Mouse (Mus musculus) ES-E14 (cell line): Measurements from ENCODE around the gene Asic2. TPM values are rescaled to one million over a fixed set of nuclear protein-coding genes. Genes with fewer than 3 reads are reported as not detected.
A peak's percentile ranks its signal among the peaks of the same experiment; 100 is the strongest.

Source experiments
- DNase-seq: peaks from one replicate; pipeline ENCODE4 v3.0.0-alpha.2; 2013; ENCODE audit warnings: low read depth, low spot score
- H3K27ac ChIP-seq: 2 replicates; pipeline ENCODE4 v1.5.1; 2012; ENCODE audit warnings: low read depth, mild to moderate bottlenecking, low read length, moderate library complexity, mixed read lengths; ENCODE audit not compliant: poor library complexity, insufficient read depth, severe bottlenecking
- H3K36me3 ChIP-seq: 2 replicates; pipeline ENCODE4 v1.6.1; 2012; ENCODE audit warnings: mild to moderate bottlenecking, low read length, moderate library complexity, mixed read lengths; ENCODE audit not compliant: control insufficient read depth, poor library complexity, insufficient read depth, severe bottlenecking
- H3K4me1 ChIP-seq, 2 experiments: fragments of 150-350 bp in 1 of 2; sonication (generic) in 1 of 2; 2 replicates each; pipeline ENCODE4 v1.6.1; 2012; ENCODE audit warnings: low read length in 2 of 2, mild to moderate bottlenecking in 1 of 2, mixed read lengths in 1 of 2; ENCODE audit not compliant: control insufficient read depth in 2 of 2, insufficient read depth in 2 of 2, poor library complexity in 1 of 2
- H3K4me3 ChIP-seq, 2 experiments: fragments of 150-350 bp in 1 of 2; sonication (generic) in 1 of 2; 2 replicates each; pipeline ENCODE4 v1.5.1; 2012; ENCODE audit warnings: low read length in 2 of 2, low read depth in 1 of 2, mild to moderate bottlenecking in 1 of 2, mixed read lengths in 1 of 2; ENCODE audit not compliant: insufficient read depth in 1 of 2, poor library complexity in 1 of 2, severe bottlenecking in 1 of 2
- H3K9ac ChIP-seq: 2 replicates; pipeline ENCODE4 v1.6.1; 2012; ENCODE audit warnings: low read depth, mild to moderate bottlenecking, low read length, mixed read lengths; ENCODE audit not compliant: poor library complexity, insufficient read depth, severe bottlenecking
- H3K9me3 ChIP-seq: fragments of 150-350 bp; sonication (generic); 2 replicates; pipeline ENCODE4 v1.6.1; 2012; ENCODE audit warnings: low read depth, mild to moderate bottlenecking, low read length; ENCODE audit not compliant: control insufficient read depth, insufficient read depth
- CHD2 ChIP-seq: IDR thresholded peaks from 2 replicates; pipeline ENCODE4 v1.6.1; 2014; ENCODE audit warnings: mild to moderate bottlenecking, low read depth, low read length, inconsistent platforms
- HCFC1 ChIP-seq: IDR thresholded peaks from 2 replicates; pipeline ENCODE4 v1.6.1; 2012; ENCODE audit warnings: low read length, inconsistent platforms, borderline replicate concordance; ENCODE audit not compliant: insufficient read depth
- MAFK ChIP-seq: IDR thresholded peaks from 2 replicates; pipeline ENCODE4 v1.6.1; 2014; ENCODE audit warnings: mild to moderate bottlenecking, low read depth, low read length, inconsistent platforms; ENCODE audit not compliant: insufficient read depth
- ZC3H11A ChIP-seq: IDR thresholded peaks from 2 replicates; pipeline ENCODE4 v1.6.1; 2012; ENCODE audit warnings: low read depth, mild to moderate bottlenecking, inconsistent platforms, low read length, borderline replicate concordance
- ZNF384 ChIP-seq: IDR thresholded peaks from 2 replicates; pipeline ENCODE4 v1.6.1; 2012; ENCODE audit warnings: low read depth, low read length, inconsistent platforms
- in situ Hi-C, 2 experiments: fragments of 600-800 bp; cut with MboI; formaldehyde crosslinking; loops; one replicate each; pipeline ENCODE4 v1.15.1; 2025; ENCODE audit warnings: low sequenced_read_pairs in 2 of 2, inconsistent platforms in 1 of 2; ENCODE audit not compliant: unreplicated experiment in 2 of 2
- total RNA-seq: library from RNA; depleted of rRNA; stranded (reverse); fragments of 300-350 nt; gene quantifications from 2 replicates; pipeline ENCODE4 v1.2.3, GENCODE M21; 2012

Asic2 gene
- total RNA-seq, 1 experiment: 0.13 TPM

DNA sequence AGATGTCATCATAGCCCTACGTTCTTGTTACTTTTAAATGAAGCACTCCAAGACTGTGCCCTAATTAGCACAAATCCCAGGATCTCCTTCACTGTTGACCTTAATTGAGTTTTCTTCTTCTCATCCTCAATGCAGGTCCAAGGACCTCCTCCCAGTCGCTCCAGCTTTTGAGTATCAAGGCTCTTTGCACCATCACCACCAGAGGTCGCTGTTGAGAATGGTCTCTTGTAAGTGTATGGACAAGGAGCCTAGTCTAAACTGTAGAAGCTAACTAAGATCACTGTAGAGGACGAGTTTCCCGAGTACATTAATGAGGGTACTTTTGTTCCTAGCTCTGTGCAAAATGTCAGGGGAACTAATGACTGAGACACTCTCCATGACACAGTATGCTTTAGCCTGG is 14.9 kb upstream of the Asic2 start:
- in situ Hi-C loops: loop anchor here (10.0 to 25.0 kb wide), 2 partner anchors 202 to 204 kb away; no protein-coding TSS in a partner anchor
- no peaks in the 10 kb centered on the region for H3K36me3 ChIP-seq
- no peak overlapping the region for H3K27ac ChIP-seq
- peak; percentile 73 for DNase-seq
- no peak overlapping the region for H3K4me3 ChIP-seq
- H3K9me3 ChIP-seq: no peaks in the 10 kb centered on the region
- TF ChIP-seq HCFC1 (no peak), MAFK (no peak), ZNF384 (no peak), ZC3H11A (peak; percentile 33; the same call in 1 of the 2 replicates), CHD2 (no peak)
- no peaks in the 10 kb centered on the region for H3K4me1 ChIP-seq
- H3K9ac ChIP-seq: no peak overlapping the region

GRCm38 (mm10) chr11:81982191-81982590 is 13.9 kb upstream of the Asic2 start:
- Histone ChIP-seq H3K9me3 (no peaks in the 10 kb centered on the region), H3K4me3 (no peak overlapping the region), H3K27ac (no peak overlapping the region), H3K4me1 (no peaks in the 10 kb centered on the region), H3K36me3 (no peaks in the 10 kb centered on the region), H3K9ac (no peak overlapping the region)
- no peak for DNase-seq
- in situ Hi-C loops: loop anchor here (10.0 to 25.0 kb wide), 2 partner anchors 203 to 205 kb away; no protein-coding TSS in a partner anchor
- no peak for TF ChIP-seq MAFK
- TF ChIP-seq ZC3H11A: no peak
- no peak for TF ChIP-seq HCFC1
- no peak for TF ChIP-seq CHD2
- no peak for TF ChIP-seq ZNF384

DNA sequence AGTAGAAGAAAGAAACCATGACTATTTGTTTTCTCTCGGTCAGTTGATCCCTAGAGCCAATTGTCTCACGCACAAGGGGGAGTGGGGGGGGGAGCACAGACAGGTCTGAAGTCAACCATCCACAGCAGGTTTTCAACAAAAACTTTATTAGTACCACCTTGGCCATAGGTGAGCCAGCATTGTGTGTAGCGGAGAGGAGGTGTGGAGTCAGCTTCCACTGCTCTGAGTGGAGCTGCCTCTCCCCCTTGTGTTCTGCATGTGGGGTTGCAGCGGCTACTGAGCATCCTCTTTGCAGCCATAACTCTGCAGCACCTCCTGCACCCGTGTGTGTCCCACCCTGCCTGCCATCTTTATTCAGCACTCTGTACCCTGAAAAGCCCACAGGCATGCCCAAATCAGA is 6.3 kb upstream of the Asic2 start:
- no peaks in the 10 kb centered on the region for H3K9me3 ChIP-seq
- in situ Hi-C loops: no loop called here
- no peak overlapping the region for H3K27ac ChIP-seq
- TF ChIP-seq HCFC1: no peak
- no peak for TF ChIP-seq MAFK
- no peak for TF ChIP-seq ZNF384
- no peak for TF ChIP-seq CHD2
- TF ChIP-seq ZC3H11A: no peak; the same call in 1 of the 2 replicates
- no peaks in the 10 kb centered on the region for H3K36me3 ChIP-seq
- H3K9ac ChIP-seq: no peak overlapping the region
- no peaks in the 10 kb centered on the region; a peak in 1 of 4 replicates for H3K4me1 ChIP-seq
- no peak overlapping the region for H3K4me3 ChIP-seq
- no peak for DNase-seq

DNA sequence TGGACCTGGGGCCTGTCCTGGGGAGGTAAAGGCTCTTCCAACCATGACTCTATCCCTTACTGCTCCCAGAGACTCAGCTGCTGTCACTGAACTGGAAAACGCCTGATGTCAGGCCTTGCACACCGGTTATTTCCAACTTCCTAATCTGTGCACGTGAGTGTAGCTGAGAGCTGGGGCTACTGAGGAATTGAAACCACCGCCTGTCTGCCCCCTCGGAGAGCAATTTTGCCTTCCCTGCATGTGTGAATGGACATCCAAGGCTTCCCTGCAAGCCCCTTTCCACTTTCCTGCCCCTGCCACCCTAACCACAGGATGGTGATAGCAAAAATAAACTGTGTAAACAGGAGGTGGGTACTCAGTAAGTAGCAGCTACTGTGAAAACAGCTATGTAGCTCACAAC is 5.4 kb upstream of the Asic2 start:
- TF ChIP-seq HCFC1 (no peak), MAFK (no peak), ZNF384 (no peak), ZC3H11A (no peak)
- H3K27ac ChIP-seq: no peak overlapping the region
- H3K9ac ChIP-seq: no peak overlapping the region
- no peaks in the 10 kb centered on the region for H3K9me3 ChIP-seq
- DNase-seq: no peak
- no peak overlapping the region for H3K4me3 ChIP-seq
- no peaks in the 10 kb centered on the region for H3K36me3 ChIP-seq
- in situ Hi-C loops: no loop called here
- H3K4me1 ChIP-seq: no peaks in the 10 kb centered on the region; a peak in 1 of 4 replicates

GRCm38 (mm10) chr11:81972044-81972443 is 3.8 kb upstream of the Asic2 start:
- peak; percentile 35 for DNase-seq
- H3K9ac ChIP-seq: no peak overlapping the region
- no peak overlapping the region for H3K27ac ChIP-seq

More at GRCm38 (mm10) chr11:81972044-81972443, 3.8 kb upstream of the Asic2 start:
- Histone ChIP-seq H3K4me3 (no peak overlapping the region), H3K4me1 (peaks cover 0 to 2% of the 10 kb centered on the region in 2 experiments; a peak in 1 of 4 replicates), H3K9me3 (no peaks in the 10 kb centered on the region), H3K36me3 (no peaks in the 10 kb centered on the region)
- in situ Hi-C loops: no loop called here
- TF ChIP-seq CHD2: no peak
- TF ChIP-seq ZNF384: no peak
- TF ChIP-seq MAFK: no peak
- no peak for TF ChIP-seq HCFC1
- TF ChIP-seq ZC3H11A: no peak
